Mouse (Mus musculus) embryonic facial prominence, embryonic 10.5 days (tissue): ENCODE data around the gene Blnk. TPM values are rescaled to one million over a fixed set of nuclear protein-coding genes. Genes with fewer than 3 reads are reported as not detected.

Experiments
- DNase-seq: peaks from one replicate; pipeline ENCODE4 v3.0.0-alpha.2; 2017; ENCODE audit warnings: low spot score
- H3K27ac ChIP-seq: fragments of 300-500 bp; sonication (generic); replicated peaks from 2 replicates; pipeline ENCODE4 v1.5.1; 2016; ENCODE audit warnings: mild to moderate bottlenecking
- H3K27me3 ChIP-seq: fragments of 300-500 bp; sonication (generic); replicated peaks from 2 replicates; pipeline ENCODE4 v1.6.1; 2016; ENCODE audit warnings: low read depth, mild to moderate bottlenecking; ENCODE audit not compliant: poor library complexity, severe bottlenecking
- H3K36me3 ChIP-seq: fragments of 300-500 bp; sonication (generic); replicated peaks from 2 replicates; pipeline ENCODE4 v1.6.1; 2016; ENCODE audit warnings: mild to moderate bottlenecking, moderate library complexity
- H3K4me1 ChIP-seq: fragments of 300-500 bp; sonication (generic); 2 replicates; pipeline ENCODE4 v1.6.1; 2016
- H3K4me3 ChIP-seq: fragments of 300-500 bp; sonication (generic); 2 replicates; pipeline ENCODE4 v1.5.1; 2016; ENCODE audit warnings: mild to moderate bottlenecking, moderate library complexity
- H3K9me3 ChIP-seq: fragments of 300-500 bp; sonication (generic); 2 replicates; pipeline ENCODE4 v1.6.1; 2016; ENCODE audit warnings: mild to moderate bottlenecking
- WGBS: fragments of 180-500 bp; shearing (Covaris S2); methylation state at CpG from one replicate; pipeline ENCODE4 v1.1.7; 2016; 5-methylcytosine and 5-hydroxymethylcytosine counted together
- microRNA-seq: library from miRNA; unstranded; fragments of <30 nt; microRNA quantifications from one replicate; pipeline ENCODE4, GENCODE M21; 2017
- polyA plus RNA-seq: library from polyadenylated mRNA; unstranded; fragments of >200 nt; fragmentation: Nextera tagmentation; extraction: Ambion mirVana; gene quantifications from 2 replicates; pipeline ENCODE4 v1.2.1, GENCODE M21; 2016

The Blnk gene
- polyA plus RNA-seq, 1 experiment from 2014 or later = 0.59 TPM

- DNase-seq = no peak
- Histone ChIP-seq H3K36me3 (no peaks in the 10 kb centered on the region), H3K27ac (no peak overlapping the region), H3K4me3 (no peak overlapping the region), H3K4me1 (no peaks in the 10 kb centered on the region; the same call in 1 of the 2 replicates), H3K27me3 (no peaks in the 10 kb centered on the region), H3K9me3 (peaks cover 8% of the 10 kb centered on the region; the same call in 1 of the 2 replicates)
- WGBS = 36% methylated on average over 8 of the region's 8 CpGs
These were observed 59.0 kb downstream of the Blnk start for GRCm38 (mm10) chr19:40935376-40935775.

GRCm38 (mm10) chr19:40931581-40932369 lies 62.6 kb downstream of the Blnk start:
- H3K4me1 ChIP-seq = no peaks in the 10 kb centered on the region; the same call in 1 of the 2 replicates
- H3K27ac ChIP-seq = no peak overlapping the region
- H3K9me3 ChIP-seq = no peaks in the 10 kb centered on the region
- no peak for DNase-seq
- no peaks in the 10 kb centered on the region for H3K27me3 ChIP-seq
- no peaks in the 10 kb centered on the region for H3K36me3 ChIP-seq
- H3K4me3 ChIP-seq = no peak overlapping the region
- WGBS = 71% methylated on average over 9 of the region's 9 CpGs

GRCm38 (mm10) chr19:40895393-40895703 lies 99.0 kb downstream of the Blnk start:
- peak overlapping the region; percentile 85 for H3K4me3 ChIP-seq
- 4% methylated on average over 6 of the region's 6 CpGs for WGBS
- 0 out of 2 replicates have a peak, but pooled peaks cover 5% of the 10 kb centered on the region for H3K9me3 ChIP-seq
- H3K36me3 ChIP-seq = peaks cover 10% of the 10 kb centered on the region
- peaks cover 5% of the 10 kb centered on the region; the same call in 1 of the 2 replicates for H3K4me1 ChIP-seq
- H3K27me3 ChIP-seq = peaks cover 29% of the 10 kb centered on the region
- H3K27ac ChIP-seq = peak overlapping the region; percentile 98
- DNase-seq = no peak

DNA sequence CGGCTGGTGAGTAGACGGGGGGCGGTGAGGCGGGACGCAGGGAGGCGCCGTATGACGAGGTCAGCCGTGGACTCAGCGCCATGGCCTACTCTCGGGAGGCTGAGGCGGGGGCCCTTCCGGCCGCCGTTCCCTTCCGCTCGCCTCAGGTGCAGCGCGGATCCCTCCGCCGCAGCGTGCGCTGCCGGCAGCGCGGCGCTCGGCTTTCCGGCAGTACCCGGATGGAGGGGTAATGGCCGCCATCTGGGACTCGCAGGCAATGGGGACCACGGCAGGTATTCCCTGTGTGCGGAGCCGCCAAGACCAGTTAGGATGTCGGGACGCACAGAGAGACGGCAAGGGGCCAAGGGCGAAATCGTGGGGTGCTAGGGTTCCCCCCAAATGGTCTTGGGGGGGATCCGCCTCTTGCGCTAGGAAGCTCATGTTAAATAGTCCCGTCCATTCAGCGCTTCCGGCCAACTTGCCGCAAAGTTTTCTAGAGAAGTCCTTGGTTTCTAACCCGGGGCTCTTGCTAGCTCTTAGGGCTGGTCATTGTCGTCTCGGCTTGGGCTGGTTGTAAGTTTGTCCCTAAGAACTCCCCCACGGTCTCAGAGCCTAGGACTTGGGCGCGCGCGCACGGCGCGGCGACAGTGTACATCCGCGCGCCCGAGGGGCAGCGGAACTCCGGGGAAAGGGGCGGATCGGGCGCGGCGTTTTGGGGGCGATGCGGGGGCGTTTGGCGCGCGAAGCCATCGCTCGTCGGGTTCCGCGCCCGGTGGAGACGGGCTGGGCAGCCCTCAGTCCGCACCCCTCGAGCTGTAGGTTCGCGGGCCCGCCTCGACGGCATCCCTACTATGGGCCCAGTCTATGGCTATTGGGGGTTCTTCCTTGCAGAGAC lies 99.6 kb downstream of the Blnk start, which contains the start of gene Zfp518a:
Gene Zfp518a, plus strand, starts transcription at position 187 of the 874 bp plus-strand sequence.
- Histone ChIP-seq H3K27me3 (peaks cover 34% of the 10 kb centered on the region), H3K4me3 (peak within 1 kb of the TSS; percentile 85), H3K36me3 (peaks cover 10% of the 10 kb centered on the region), H3K4me1 (peaks cover 5% of the 10 kb centered on the region; the same call in 1 of the 2 replicates), H3K9me3 (0 out of 2 replicates have a peak, but pooled peaks cover 5% of the 10 kb centered on the region), H3K27ac (peak within 1 kb of the TSS; percentile 98)
- under 1% methylated on average over 89 of the region's 89 CpGs for WGBS
- DNase-seq = peak; percentile 92

- Histone ChIP-seq H3K27me3 (peaks cover 40% of the 10 kb centered on the region), H3K27ac (peak overlapping the region; percentile 98), H3K4me1 (peaks cover 5% of the 10 kb centered on the region; the same call in 1 of the 2 replicates), H3K36me3 (peaks cover 9% of the 10 kb centered on the region), H3K9me3 (0 out of 2 replicates have a peak, but pooled peaks cover 5% of the 10 kb centered on the region), H3K4me3 (peak overlapping the region; percentile 85)
- DNase-seq = no peak
- 44% methylated on average over 21 of the region's 21 CpGs for WGBS
These were observed 100.2 kb downstream of the Blnk start for GRCm38 (mm10) chr19:40894071-40894506.

DNA sequence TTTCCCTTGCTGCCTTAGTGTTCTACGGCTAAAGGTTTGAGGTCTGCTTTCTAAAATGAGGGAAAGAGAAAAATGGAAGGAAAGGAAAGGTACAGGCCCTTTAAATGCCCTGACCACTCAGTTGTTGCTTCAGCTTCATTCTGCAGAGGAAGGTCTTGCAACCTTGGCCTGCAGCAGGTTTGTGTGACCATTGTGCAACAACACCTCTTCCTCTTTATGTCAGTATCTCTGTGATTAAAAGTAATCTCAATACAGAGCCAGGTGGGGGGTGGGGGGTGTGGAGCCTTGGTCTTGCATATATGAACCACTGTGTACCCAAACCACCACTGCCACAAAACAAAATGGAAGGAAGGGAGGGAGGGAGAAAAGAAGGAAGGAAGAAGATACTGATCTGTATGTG lies 105.4 kb downstream of the Blnk start:
- H3K27me3 ChIP-seq = peaks cover 79% of the 10 kb centered on the region
- H3K36me3 ChIP-seq = no peaks in the 10 kb centered on the region
- WGBS = 83% methylated on average over 1 of the region's 1 CpGs

DNA sequence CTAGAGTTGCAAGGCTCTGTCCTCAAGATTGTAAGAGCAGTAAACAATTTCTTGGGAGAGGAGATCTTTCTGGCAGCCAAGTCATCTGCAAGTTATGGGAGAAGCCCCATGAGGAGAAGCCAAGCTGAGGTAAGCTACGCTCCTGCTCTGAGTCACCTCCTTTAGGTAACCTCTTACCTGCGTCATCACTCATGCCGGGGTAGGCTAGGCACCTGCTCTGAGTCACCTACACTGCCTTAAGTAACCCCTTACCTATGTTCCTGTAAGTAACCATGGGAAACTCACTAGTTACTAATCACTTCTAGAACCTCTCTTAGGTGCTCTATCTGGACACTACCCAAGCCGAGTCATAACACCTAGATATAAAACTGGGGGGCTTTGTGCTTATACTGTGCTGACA lies 112.6 kb downstream of the Blnk start:
- no peaks in the 10 kb centered on the region for H3K36me3 ChIP-seq
- DNase-seq = no peak
- WGBS = 84% methylated on average over 4 of the region's 4 CpGs
- H3K27ac ChIP-seq = no peak overlapping the region
- peaks cover 76% of the 10 kb centered on the region for H3K27me3 ChIP-seq
- H3K4me1 ChIP-seq = no peaks in the 10 kb centered on the region
- no peak overlapping the region for H3K4me3 ChIP-seq
- no peaks in the 10 kb centered on the region for H3K9me3 ChIP-seq

More for the DNA sequence above, 105.4 kb downstream of the Blnk start:
- DNase-seq = no peak
- H3K4me1 ChIP-seq = no peaks in the 10 kb centered on the region; the same call in 1 of the 2 replicates
- H3K9me3 ChIP-seq = 0 out of 2 replicates have a peak, but pooled peaks cover 3% of the 10 kb centered on the region
- no peak overlapping the region for H3K4me3 ChIP-seq
- no peak overlapping the region for H3K27ac ChIP-seq

Small RNAs within 50 kb of the gene (microRNA-seq; reads per million reads assigned to microRNA genes)
- gene Mir8092 = not detected

Other genes starting within 250 kb of the Blnk start
- 0.22 and 0.38 TPM in 2 replicates for gene Cc2d2b, start 245.8 kb downstream of the Blnk start, polyA plus RNA-seq
- gene Ccnj, start 163.3 kb downstream of the Blnk start, polyA plus RNA-seq = 38.7 and 40.5 TPM in 2 replicates
- gene Zfp518a, start 99.8 kb downstream of the Blnk start, polyA plus RNA-seq = 13.3 and 13.4 TPM in 2 replicates
- gene Dntt, start 34.7 kb upstream of the Blnk start, polyA plus RNA-seq = not detected in 2 replicates
- gene Opalin, start 82.6 kb upstream of the Blnk start, polyA plus RNA-seq = not detected in 2 replicates
- gene Tll2, start 212.3 kb upstream of the Blnk start, polyA plus RNA-seq = 0.10 and 0.26 TPM in 2 replicates